Mouse (Mus musculus) layer of hippocampus, adult 2 months (tissue): ENCODE results near the gene Arl9. TPM values are rescaled to one million over a fixed set of nuclear protein-coding genes. Genes with fewer than 3 reads are reported as not detected.

Experiments used
- DNase-seq, 2 experiments: peaks; one replicate each; pipeline ENCODE4 v3.0.0; 2022; ENCODE audit warnings: low spot score in 2 of 2
- H3K27ac ChIP-seq: fragments of 200-600 bp; 2 replicates; pipeline ENCODE4 v1.8.1; 2022
- H3K4me3 ChIP-seq: fragments of 200-600 bp; 2 replicates; pipeline ENCODE4 v1.8.1; 2022; ENCODE audit warnings: mild to moderate bottlenecking
- CTCF ChIP-seq: fragments of 200-600 bp; conservative IDR thresholded peaks from 2 replicates; pipeline ENCODE4 v1.8.1; 2022; ENCODE audit warnings: antibody characterized with exemption, mild to moderate bottlenecking, moderate library complexity
- total RNA-seq, 2 experiments: library from RNA; stranded (reverse); gene quantifications; 2 replicates each; pipeline ENCODE4 v1.2.3; 2021

Gene Arl9
- total RNA-seq, 2 experiments from 2014 or later = 1.0 TPM; not detected in 1

- TF ChIP-seq CTCF = no peak
- Histone ChIP-seq H3K4me3 (no peak overlapping the region), H3K27ac (no peak overlapping the region)
- no peak for DNase-seq
Measured at GRCm38 (mm10) chr5:77044362-77044761, 40.5 kb downstream of the Arl9 start.

GRCm38 (mm10) chr5:77052616-77053015 lies 48.8 kb downstream of the Arl9 start:
- no peak for DNase-seq
- no peak for TF ChIP-seq CTCF
- Histone ChIP-seq H3K4me3 (no peak overlapping the region), H3K27ac (no peak overlapping the region)

GRCm38 (mm10) chr5:77056881-77057440 lies 53.1 kb downstream of the Arl9 start:
- no peak for DNase-seq
- no peak for TF ChIP-seq CTCF
- H3K4me3 ChIP-seq = no peak overlapping the region

More at GRCm38 (mm10) chr5:77056881-77057440, 53.1 kb downstream of the Arl9 start:
- H3K27ac ChIP-seq = no peak overlapping the region

Other genes starting within 250 kb of the Arl9 start
- 10 to 100 TPM; 27.9 to 28.9 TPM for gene Aasdh, start 98.5 kb upstream of the Arl9 start, total RNA-seq
- 10 to 100 TPM; 90.4 to 92.5 TPM for gene Paics, start 52.7 kb upstream of the Arl9 start, total RNA-seq
- 10 to 100 TPM; 15.7 to 17.8 TPM for gene Ppat, start 52.5 kb upstream of the Arl9 start, total RNA-seq
- 100 to 1,000 TPM; 104 to 111 TPM for gene Srp72, start 29.4 kb upstream of the Arl9 start, total RNA-seq
- 1 to 10 TPM; 1.4 to 1.6 TPM for gene Thegl, start 12.0 kb downstream of the Arl9 start, total RNA-seq
- 10 to 100 TPM; 81.8 to 81.9 TPM for gene Hopx, start 111.1 kb downstream of the Arl9 start, total RNA-seq
- gene Spink2, start 207.4 kb downstream of the Arl9 start, total RNA-seq = not detected